Mouse (Mus musculus) layer of hippocampus, postnatal 25 days (tissue): ENCODE results near the gene Smim13. TPM values are rescaled to one million over a fixed set of nuclear protein-coding genes. Genes with fewer than 3 reads are reported as not detected.
A peak's percentile ranks its signal among the peaks of the same experiment; 100 is the strongest.

ENCODE experiments used
- DNase-seq, 2 experiments: peaks; one replicate each; pipeline ENCODE4 v3.0.0; 2022; ENCODE audit warnings: mixed read lengths in 2 of 2, low spot score in 1 of 2; ENCODE audit errors: extremely low spot score in 1 of 2
- total RNA-seq, 2 experiments: library from RNA; stranded (reverse); gene quantifications; 2 replicates each; pipeline ENCODE4 v1.2.3; 2021

Smim13 gene
- total RNA-seq, 2 experiments from 2014 or later: 140 to 149 TPM

DNA sequence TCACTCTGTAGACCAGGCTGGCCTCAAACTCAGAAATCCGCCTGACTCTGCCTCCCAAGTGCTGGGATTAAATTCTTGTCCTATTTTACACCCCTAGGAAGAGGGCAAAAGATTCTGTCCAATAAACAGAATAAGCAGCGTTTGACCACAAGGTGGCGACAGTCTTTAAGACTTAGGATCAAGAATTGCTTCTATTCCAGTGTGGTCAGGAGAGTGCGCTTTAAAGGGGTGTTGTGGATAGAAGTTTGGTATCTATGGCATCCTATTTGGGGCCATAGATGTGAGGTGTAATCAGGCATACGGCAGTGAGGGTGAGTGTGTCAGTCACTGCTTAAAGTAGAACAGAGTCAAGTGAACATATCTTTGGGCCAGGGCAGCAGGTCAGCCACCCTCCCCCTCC, 33.6 kb downstream of the Smim13 start:
- peak in 1 of 2 experiments; percentile 85 for DNase-seq

DNA sequence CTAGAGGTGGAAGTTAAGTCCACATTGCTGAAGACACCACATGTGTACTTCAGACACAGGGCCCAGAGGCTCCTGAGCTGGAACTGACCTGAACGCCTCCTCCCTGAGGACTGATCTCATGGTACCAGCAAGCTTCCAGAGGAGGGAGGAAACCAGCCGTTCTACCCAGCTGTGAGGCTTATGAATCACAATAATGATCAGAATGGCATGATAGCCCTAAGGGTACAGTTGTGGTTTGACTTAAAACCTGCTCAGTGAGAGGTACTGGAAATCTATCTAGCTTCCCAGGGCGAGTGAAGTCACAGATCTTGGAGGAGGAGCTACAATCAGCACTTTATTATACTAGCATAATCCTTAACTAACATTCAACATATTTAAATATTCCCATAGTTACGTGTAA, 35.8 kb downstream of the Smim13 start:
- DNase-seq: no peak

DNA sequence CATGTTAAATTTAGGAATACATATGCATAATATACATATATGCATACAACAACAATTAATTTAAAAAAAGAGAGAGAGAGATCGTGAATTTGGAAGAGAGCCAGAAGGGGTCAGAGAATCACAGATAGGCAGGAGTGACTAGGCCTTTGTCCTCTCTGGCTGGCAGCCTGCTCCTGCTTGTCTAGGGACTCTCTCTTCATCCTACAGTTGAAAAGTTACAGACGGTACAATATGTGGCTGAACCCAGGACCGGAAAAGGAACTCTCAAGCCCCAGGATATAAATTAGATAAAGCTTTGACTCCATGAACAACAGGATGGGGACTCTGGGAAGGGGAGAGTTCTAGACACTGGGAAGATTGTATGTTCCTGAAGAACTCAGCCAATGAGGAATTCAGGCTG, 36.6 kb downstream of the Smim13 start:
- DNase-seq: no peak

DNA sequence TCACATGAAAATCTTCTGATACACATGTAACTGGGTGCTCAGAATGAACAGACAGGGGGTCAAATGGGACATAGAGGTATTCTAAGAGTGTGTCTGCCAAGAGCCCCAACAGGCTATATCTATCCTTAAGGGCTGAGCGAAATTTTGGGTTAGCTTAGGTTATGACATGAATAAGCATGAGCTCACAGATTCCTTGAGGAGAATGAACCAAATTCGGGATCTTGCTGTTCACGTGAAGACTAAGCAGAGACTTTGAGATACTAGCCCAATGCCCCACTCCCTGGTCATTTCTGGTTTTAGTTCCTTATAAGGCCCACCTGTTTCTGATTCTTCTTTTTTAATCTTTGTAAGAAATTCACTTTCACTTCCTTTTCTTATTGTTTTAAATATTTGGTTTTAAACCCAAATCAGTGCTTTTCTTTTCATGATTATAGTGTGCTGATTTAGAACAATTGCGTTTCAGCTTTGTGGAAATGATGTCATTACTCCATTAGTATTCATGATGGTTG, 41.9 kb downstream of the Smim13 start:
- DNase-seq: no peak

DNA sequence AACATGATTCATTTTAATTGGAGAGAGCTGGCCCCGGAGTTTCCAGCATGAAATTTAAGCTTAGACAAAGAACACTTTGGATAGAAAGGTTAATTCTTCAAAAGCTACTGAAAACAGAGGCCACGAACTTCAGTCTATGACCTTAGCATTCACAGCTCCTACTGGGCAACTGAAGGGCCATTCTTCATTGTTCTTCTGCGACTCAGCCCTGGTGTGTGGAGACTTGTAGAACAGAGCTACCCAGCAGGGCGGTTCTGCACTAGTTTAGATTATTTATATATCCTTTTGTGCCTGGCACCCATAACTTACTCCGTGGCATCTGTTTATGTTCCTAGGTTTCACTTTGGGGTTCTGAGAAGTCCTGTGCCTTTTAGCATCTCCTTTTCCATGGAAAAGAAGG, 44.0 kb downstream of the Smim13 start:
- DNase-seq: no peak

DNA sequence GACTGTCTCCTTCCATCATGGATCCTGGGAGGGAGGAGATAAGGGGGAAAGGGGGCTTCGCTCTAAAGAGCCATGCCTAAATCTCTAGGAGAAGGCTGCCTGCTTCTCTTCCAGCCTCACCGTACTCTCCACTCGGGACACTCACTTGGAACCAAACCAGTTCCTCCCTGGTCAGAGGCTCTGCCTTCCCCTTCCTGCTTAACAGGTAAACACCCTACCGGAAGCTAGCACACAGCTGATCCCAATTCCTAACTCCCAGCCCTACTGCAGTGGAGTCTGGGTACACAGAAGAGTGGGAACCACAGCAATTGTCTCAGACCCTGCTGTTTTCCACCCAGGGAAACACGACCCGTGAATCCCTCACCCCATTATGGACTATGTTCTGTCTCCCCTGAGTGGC, 46.2 kb downstream of the Smim13 start:
- no peak for DNase-seq

DNA sequence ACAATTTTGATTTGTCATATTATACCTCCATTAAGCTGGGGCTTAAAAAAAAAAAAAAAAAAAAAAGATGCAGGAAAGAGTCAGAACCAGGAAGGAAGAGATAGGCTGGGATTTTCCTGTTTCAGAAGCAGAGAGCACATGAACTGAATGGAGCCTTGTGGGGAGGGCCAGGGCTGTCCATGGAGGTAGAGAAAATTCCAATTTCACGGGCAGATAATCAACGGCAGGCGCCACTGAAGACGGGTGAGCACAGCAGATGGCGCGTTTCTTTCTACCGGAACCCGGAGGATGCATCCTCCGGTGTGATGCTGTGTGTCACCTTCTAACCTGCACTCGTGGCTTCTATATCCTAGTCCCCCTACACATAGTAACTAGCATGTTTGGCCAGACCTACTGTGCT, 46.8 kb downstream of the Smim13 start:
- DNase-seq: no peak

DNA sequence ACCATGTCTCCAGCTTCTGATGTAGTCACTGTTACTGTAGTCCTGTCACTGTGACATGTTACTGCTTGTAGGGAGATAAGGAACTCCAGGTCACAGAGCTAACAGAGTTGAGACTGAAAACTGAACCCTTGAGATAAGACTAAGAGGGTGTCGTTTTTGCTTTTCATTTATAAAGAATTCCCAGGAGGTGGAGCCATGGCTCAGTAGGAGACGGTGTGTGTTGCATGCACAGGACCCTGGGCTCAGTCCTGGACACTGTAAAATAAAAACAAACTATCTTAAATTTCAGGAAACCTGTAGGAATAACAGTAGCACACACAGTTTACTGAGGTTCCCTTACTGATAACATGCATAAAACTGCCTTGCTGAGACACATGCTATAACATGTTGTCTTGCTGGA, 48.9 kb downstream of the Smim13 start:
- DNase-seq: no peak

DNA sequence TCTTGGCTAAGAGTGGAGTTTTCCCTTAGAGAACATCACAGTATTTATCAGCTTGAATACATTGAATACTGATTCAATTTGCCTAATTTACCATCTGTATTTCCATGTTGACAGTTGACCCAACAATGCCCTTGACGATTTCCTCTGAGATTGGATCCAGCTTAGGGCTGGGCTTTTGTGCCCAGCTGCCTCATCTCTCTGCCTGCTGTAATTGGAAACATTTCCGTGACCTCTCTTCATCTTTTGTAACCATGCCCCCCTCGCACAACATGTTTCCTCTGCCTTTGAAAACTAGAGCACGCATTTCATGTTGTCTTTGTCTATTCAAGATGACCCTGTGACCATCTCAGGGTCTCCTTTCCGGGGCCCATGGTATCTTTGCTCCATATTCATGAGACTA, 49.4 kb downstream of the Smim13 start:
- no peak for DNase-seq

DNA sequence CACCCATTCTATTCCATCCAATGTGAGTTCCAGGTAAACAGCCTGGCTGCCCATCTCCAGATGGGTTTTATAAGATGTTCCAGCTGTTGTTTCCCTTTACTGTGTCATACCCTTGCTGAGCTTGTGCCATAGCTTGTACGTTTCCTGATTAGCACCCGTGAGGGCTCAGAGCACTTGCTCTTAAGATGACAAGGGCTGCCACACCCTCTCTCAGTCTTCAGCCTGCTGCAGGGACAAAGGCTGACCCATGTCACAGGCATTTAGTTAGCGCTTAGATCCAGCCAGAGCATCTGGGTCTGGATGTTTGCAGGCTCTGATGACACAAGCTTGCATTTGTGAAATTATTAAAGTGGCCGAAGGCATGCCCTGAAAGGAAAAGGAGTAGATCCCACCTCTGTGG, 50.4 kb downstream of the Smim13 start:
- DNase-seq: no peak

DNA sequence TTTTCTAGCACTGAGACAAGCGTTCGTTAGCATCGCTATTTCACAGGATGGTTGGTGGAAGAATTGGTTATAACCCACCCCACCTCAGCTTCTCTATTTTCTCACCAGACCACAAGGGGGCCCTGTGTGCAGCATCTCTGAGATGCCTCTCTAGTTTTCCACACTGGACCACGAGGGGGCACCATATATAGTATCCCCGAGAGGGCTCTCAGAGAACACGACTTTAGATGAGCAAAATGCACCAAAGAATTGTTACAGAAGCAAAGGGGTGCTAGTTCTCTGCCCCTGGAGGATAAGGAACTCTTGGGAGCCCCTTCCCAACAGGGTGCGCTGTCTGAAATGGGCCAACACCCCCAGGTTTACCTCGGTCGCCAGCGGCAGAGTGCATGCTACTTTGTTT, 53.1 kb downstream of the Smim13 start:
- peak; percentile 57 to 92 for DNase-seq

DNA sequence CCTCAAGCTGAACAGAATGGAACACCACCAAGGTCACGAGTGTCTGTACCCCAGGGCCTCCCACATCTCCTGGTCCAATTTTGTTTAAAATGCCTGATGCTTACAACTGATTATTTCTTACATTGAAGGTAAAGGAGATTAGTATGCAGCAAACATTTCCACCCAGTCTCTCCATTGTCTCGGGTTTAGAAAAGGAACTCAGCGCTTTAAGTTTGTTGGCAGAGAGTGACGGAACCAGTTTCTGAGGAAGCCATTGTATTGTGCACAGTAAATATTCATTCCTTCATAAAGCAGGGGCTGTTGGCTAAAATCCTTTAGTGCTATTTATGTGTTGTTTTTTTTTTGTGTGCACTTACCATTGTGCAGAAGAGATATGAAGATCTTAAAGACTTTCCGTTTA, 71.1 kb downstream of the Smim13 start:
- no peak for DNase-seq

DNA sequence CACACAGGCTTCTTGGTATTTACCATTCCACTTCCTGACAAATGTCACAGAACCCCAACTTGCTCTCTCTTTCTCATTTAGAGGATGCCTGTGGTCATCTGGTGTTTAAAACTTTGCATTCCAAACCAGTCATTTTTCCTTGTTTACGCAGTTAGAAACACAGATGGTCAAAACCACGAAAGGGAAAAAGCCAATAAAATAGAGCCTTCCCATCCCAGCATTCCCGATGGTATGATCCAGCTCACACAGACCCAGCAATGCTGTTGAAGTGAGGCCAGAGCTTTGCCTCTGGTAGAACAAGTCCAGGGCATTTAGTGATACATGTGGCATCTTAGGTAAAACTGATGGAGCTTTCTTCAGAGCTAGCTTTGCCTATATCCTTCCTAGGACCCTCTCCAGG, 71.8 kb downstream of the Smim13 start:
- no peak for DNase-seq

DNA sequence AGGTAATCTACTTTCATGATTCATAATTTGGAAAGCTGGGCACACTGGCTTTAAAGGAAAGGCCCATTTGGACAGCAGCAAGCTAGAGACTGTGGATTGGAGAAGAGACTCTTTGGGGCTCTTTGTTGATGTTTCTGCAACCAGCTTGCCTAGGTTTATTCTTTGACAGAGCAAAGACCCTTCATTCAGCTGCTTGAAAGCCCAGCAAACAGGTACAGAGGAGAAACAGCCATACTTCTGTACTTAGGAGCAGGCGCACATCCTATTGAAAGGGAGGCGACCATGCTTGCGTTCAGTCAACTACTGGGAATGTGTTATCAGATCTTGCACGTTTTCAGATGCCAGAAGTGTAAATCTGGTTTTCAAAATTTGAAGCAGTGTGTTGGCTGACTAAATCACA, 75.0 kb downstream of the Smim13 start:
- DNase-seq: no peak

DNA sequence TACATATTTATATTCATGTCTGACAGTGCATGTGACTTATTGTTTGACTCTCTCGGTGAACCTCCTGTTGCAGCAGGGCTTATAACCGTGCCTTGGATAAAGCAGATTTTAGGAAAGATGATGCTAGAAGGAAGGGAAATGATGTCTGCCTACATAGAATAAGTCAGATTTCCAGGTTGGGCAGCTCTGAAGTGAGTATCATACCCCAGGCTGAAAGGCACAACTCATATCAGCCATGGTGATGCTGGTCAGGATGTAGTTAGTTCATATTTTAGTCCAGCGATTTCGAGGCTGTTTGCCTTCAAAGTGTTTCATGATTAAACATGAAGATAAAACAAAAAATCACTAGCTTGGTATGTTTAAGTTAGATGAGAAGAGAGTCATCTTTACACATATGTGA, 75.7 kb downstream of the Smim13 start:
- no peak for DNase-seq

DNA sequence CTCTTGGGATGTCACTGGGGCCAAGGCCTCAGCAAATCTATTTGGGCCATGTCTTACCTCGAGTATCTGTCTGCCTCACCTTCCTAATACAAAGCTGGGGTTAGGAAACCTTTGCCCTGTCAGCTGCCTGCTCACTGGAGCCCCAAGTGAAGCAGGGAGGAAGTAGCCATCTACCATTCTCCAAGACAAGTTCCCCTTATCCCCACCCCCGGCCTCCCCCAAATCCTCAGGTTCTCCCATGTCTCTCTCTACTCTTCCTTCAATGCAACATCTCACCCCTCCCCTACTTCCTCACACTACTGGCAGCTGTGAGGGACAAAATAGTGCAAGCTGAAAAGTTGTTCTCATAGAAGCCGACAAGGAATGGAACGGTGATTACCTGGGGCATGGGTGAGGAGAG, 76.5 kb downstream of the Smim13 start:
- DNase-seq: no peak

Other genes with a start within 250 kb of the Smim13 start
- 10 to 100 TPM; 40.5 to 44.7 TPM for gene Pak1ip1, start 248.8 kb upstream of the Smim13 start, total RNA-seq
- gene Tmem14c, start 233.6 kb upstream of the Smim13 start, total RNA-seq: 10 to 100 TPM; 57.8 to 65.9 TPM
- gene Mak, start 170.1 kb upstream of the Smim13 start, total RNA-seq: 1 to 10 TPM in 1 of 2 experiments, under 1 TPM in 1; 0.71 to 1.4 TPM
- not detected for gene Gcm2, start 138.8 kb upstream of the Smim13 start, total RNA-seq
- not detected for gene Sycp2l, start 135.5 kb upstream of the Smim13 start, total RNA-seq
- gene Elovl2, start 29.4 kb upstream of the Smim13 start, total RNA-seq: 10 to 100 TPM; 21.9 to 22.4 TPM
- gene Gm17364, start 24.1 kb downstream of the Smim13 start, total RNA-seq: not detected
- 10 to 100 TPM; 13.4 to 14.8 TPM for gene Nedd9, start 237.5 kb downstream of the Smim13 start, total RNA-seq